Mouse (Mus musculus) midbrain, postnatal 0 days (tissue): ENCODE data around the gene Cir1. TPM values are rescaled to one million over a fixed set of nuclear protein-coding genes. Genes with fewer than 3 reads are reported as not detected.

ENCODE experiments used
- ATAC-seq: fragments of 200-750 bp; cut with Nextera tagmentation; 2 replicates; pipeline ENCODE4 v1.8.0; 2017; ENCODE audit warnings: moderate number of reproducible peaks, mild to moderate bottlenecking, moderate TSS enrichment, moderate library complexity; ENCODE audit not compliant: low FRiP score
- DNase-seq: peaks from one replicate; pipeline ENCODE4 v3.0.0-alpha.2; 2015; ENCODE audit warnings: low spot score
- H3K27ac ChIP-seq: fragments of 300-500 bp; sonication (generic); 2 replicates; pipeline ENCODE4 v1.5.1; 2014; ENCODE audit warnings: low read depth, mild to moderate bottlenecking, low read length, mixed read lengths
- H3K27me3 ChIP-seq: fragments of 300-500 bp; sonication (generic); 2 replicates; pipeline ENCODE4 v1.6.1; 2014; ENCODE audit warnings: low read length, control low read depth, mixed read lengths; ENCODE audit not compliant: insufficient read depth
- H3K36me3 ChIP-seq: fragments of 300-500 bp; sonication (generic); 2 replicates; pipeline ENCODE4 v1.6.1; 2014; ENCODE audit warnings: low read length, control low read depth, mixed read lengths; ENCODE audit not compliant: insufficient read depth
- H3K4me1 ChIP-seq: fragments of 300-500 bp; sonication (generic); 2 replicates; pipeline ENCODE4 v1.6.1; 2014; ENCODE audit warnings: mild to moderate bottlenecking, control low read depth, antibody characterized with exemption, low read length, mixed read lengths; ENCODE audit not compliant: insufficient read depth
- H3K4me2 ChIP-seq: fragments of 300-500 bp; sonication (generic); 2 replicates; pipeline ENCODE4 v1.6.1; 2014; ENCODE audit warnings: low read depth, mild to moderate bottlenecking, low read length, mixed read lengths; ENCODE audit not compliant: poor library complexity, severe bottlenecking
- H3K4me3 ChIP-seq: fragments of 300-500 bp; sonication (generic); 2 replicates; pipeline ENCODE4 v1.5.1; 2014; ENCODE audit warnings: low read depth, mild to moderate bottlenecking, low read length, moderate library complexity
- H3K9ac ChIP-seq: fragments of 300-500 bp; sonication (generic); replicated peaks from 2 replicates; pipeline ENCODE4 v1.6.1; 2014; ENCODE audit warnings: mild to moderate bottlenecking, low read length, moderate library complexity, mixed read lengths; ENCODE audit not compliant: poor library complexity, severe bottlenecking
- H3K9me3 ChIP-seq: fragments of 300-500 bp; sonication (generic); 2 replicates; pipeline ENCODE4 v1.6.1; 2016; ENCODE audit warnings: low read length, control low read depth
- CTCF ChIP-seq: IDR thresholded peaks from 2 replicates; pipeline ENCODE4 v1.5.1; 2016; ENCODE audit warnings: antibody characterized with exemption, mild to moderate bottlenecking
- WGBS: fragments of 180-500 bp; shearing (Covaris S2); extraction: QIAGEN DNeasy Blood & Tissue Kit; methylation state at CpG from one replicate; pipeline ENCODE4 v1.1.7; 2014; 5-methylcytosine and 5-hydroxymethylcytosine counted together
- polyA plus RNA-seq: library from polyadenylated mRNA; unstranded; fragments of >200 nt; fragmentation: Nextera tagmentation; extraction: Ambion mirVana; gene quantifications from 2 replicates; pipeline ENCODE4 v1.2.1, GENCODE M21; 2015
- total RNA-seq: library from RNA; depleted of rRNA; stranded (reverse); fragments of >200 nt; gene quantifications from 2 replicates; pipeline ENCODE4 v1.2.3, GENCODE M21; 2014

The Cir1 gene
- total and polyA plus RNA-seq, 2 experiments from 2014 or later, result 4.1 to 36.3 TPM

GRCm38 (mm10) chr2:73272351-73273248 lies 39.9 kb downstream of the Cir1 start:
- no peak overlapping the region for H3K27ac ChIP-seq
- H3K4me2 ChIP-seq, result peak overlapping the region; percentile 38
- H3K4me1 ChIP-seq, result no peaks in the 10 kb centered on the region
- H3K9me3 ChIP-seq, result no peaks in the 10 kb centered on the region
- no peak overlapping the region for H3K9ac ChIP-seq
- ATAC-seq, result no peak
- under 1% methylated on average over 42 of the region's 55 CpGs for WGBS
- TF ChIP-seq CTCF, result no peak
- no peak for DNase-seq
- no peaks in the 10 kb centered on the region for H3K36me3 ChIP-seq
- H3K27me3 ChIP-seq, result peaks cover 37% of the 10 kb centered on the region
- H3K4me3 ChIP-seq, result peak overlapping the region; percentile 31

- H3K27ac ChIP-seq, result no peak within 1 kb of the TSS
- ATAC-seq (peak; percentile 52; the same call in 1 of the 2 replicates), DNase-seq (peak; percentile 67)
- H3K27me3 ChIP-seq, result peaks cover 37% of the 10 kb centered on the region
- H3K36me3 ChIP-seq, result no peaks in the 10 kb centered on the region
- no peaks in the 10 kb centered on the region for H3K9me3 ChIP-seq
- H3K9ac ChIP-seq, result no peak within 1 kb of the TSS
- no peaks in the 10 kb centered on the region for H3K4me1 ChIP-seq
- H3K4me2 ChIP-seq, result peak within 1 kb of the TSS; percentile 38
- WGBS, result under 1% methylated on average over 47 of the region's 48 CpGs
- H3K4me3 ChIP-seq, result peak within 1 kb of the TSS; percentile 31
- TF ChIP-seq CTCF, result no peak
Measured at GRCm38 (mm10) chr2:73271459-73272161, 40.9 kb downstream of the Cir1 start, which contains the start of gene Sp9. TSS of gene Sp9 (plus strand) at chr2:73271925.

- Histone ChIP-seq H3K4me2 (peak overlapping the region; percentile 13; the same call in 1 of the 2 replicates), H3K9me3 (no peaks in the 10 kb centered on the region), H3K36me3 (no peaks in the 10 kb centered on the region), H3K27me3 (peaks cover 40% of the 10 kb centered on the region), H3K4me3 (no peak overlapping the region), H3K4me1 (no peaks in the 10 kb centered on the region), H3K9ac (no peak overlapping the region), H3K27ac (no peak overlapping the region)
- no peak for DNase-seq
- peak; percentile 44 for TF ChIP-seq CTCF
- no peak for ATAC-seq
- 2% methylated on average over 38 of the region's 38 CpGs for WGBS
Measured at GRCm38 (mm10) chr2:73270593-73271458, 41.7 kb downstream of the Cir1 start.

GRCm38 (mm10) chr2:73270071-73270592 lies 42.4 kb downstream of the Cir1 start:
- ATAC-seq, result no peak
- H3K4me1 ChIP-seq, result no peaks in the 10 kb centered on the region
- H3K27me3 ChIP-seq, result peaks cover 45% of the 10 kb centered on the region
- H3K27ac ChIP-seq, result no peak overlapping the region
- no peak overlapping the region for H3K4me3 ChIP-seq
- 4% methylated on average over 14 of the region's 14 CpGs for WGBS
- no peak for DNase-seq
- no peak for TF ChIP-seq CTCF
- no peaks in the 10 kb centered on the region for H3K9me3 ChIP-seq
- H3K36me3 ChIP-seq, result no peaks in the 10 kb centered on the region
- no peak overlapping the region for H3K9ac ChIP-seq
- no peak overlapping the region for H3K4me2 ChIP-seq

- ATAC-seq (no peak), DNase-seq (no peak)
- Histone ChIP-seq H3K4me3 (no peak overlapping the region), H3K9me3 (no peaks in the 10 kb centered on the region), H3K4me1 (no peaks in the 10 kb centered on the region), H3K9ac (no peak overlapping the region), H3K27ac (no peak overlapping the region), H3K36me3 (no peaks in the 10 kb centered on the region), H3K4me2 (no peak overlapping the region), H3K27me3 (peaks cover 49% of the 10 kb centered on the region)
- 2% methylated on average over 16 of the region's 17 CpGs for WGBS
- TF ChIP-seq CTCF, result no peak
Measured at GRCm38 (mm10) chr2:73269666-73270065, 42.8 kb downstream of the Cir1 start.
